Mouse (Mus musculus) lung, embryonic 15.5 days (tissue): ENCODE data around the gene Sdr9c7. TPM values are rescaled to one million over a fixed set of nuclear protein-coding genes. Genes with fewer than 3 reads are reported as not detected.
"Not testable (repeated sequence)": the region's sequence is repeated elsewhere in the genome, so short reads cannot be mapped to it uniquely, and the experiment has no call there.

Experiments
- ATAC-seq: fragments of 200-750 bp; cut with Nextera tagmentation; 2 replicates; pipeline ENCODE4 v1.8.0; 2017; ENCODE audit warnings: moderate number of reproducible peaks, borderline replicate concordance; ENCODE audit not compliant: low FRiP score, low TSS enrichment; ENCODE audit errors: extremely low read depth
- H3K27ac ChIP-seq: fragments of 300-500 bp; sonication (generic); 2 replicates; pipeline ENCODE4 v1.5.1; 2015; ENCODE audit warnings: moderate library complexity, mild to moderate bottlenecking, inconsistent platforms
- H3K27me3 ChIP-seq: fragments of 300-500 bp; sonication (generic); 2 replicates; pipeline ENCODE4 v1.6.1; 2015; ENCODE audit warnings: inconsistent platforms
- H3K36me3 ChIP-seq: fragments of 300-500 bp; sonication (generic); 2 replicates; pipeline ENCODE4 v1.6.1; 2015; ENCODE audit warnings: inconsistent platforms
- H3K4me1 ChIP-seq: fragments of 300-500 bp; sonication (generic); 2 replicates; pipeline ENCODE4 v1.6.1; 2015; ENCODE audit warnings: inconsistent platforms
- H3K4me2 ChIP-seq: fragments of 300-500 bp; sonication (generic); 2 replicates; pipeline ENCODE4 v1.6.1; 2015; ENCODE audit warnings: inconsistent platforms, mild to moderate bottlenecking, moderate library complexity
- H3K4me3 ChIP-seq: fragments of 300-500 bp; sonication (generic); 2 replicates; pipeline ENCODE4 v1.5.1; 2015; ENCODE audit warnings: mild to moderate bottlenecking, inconsistent platforms
- H3K9ac ChIP-seq: fragments of 300-500 bp; sonication (generic); 2 replicates; pipeline ENCODE4 v1.6.1; 2015; ENCODE audit warnings: inconsistent platforms
- H3K9me3 ChIP-seq: fragments of 300-500 bp; sonication (generic); 2 replicates; pipeline ENCODE4 v1.6.1; 2016; ENCODE audit warnings: inconsistent platforms
- WGBS: fragments of 180-500 bp; shearing (Covaris S2); methylation state at CpG from one replicate; pipeline ENCODE4 v1.1.7; 2015; 5-methylcytosine and 5-hydroxymethylcytosine counted together
- polyA plus RNA-seq: library from polyadenylated mRNA; unstranded; fragments of >200 nt; fragmentation: Nextera tagmentation; extraction: Ambion mirVana; gene quantifications from 2 replicates; pipeline ENCODE4 v1.2.1, GENCODE M21; 2015

Sdr9c7 gene
- polyA plus RNA-seq, 1 experiment from 2014 or later = not detected

DNA sequence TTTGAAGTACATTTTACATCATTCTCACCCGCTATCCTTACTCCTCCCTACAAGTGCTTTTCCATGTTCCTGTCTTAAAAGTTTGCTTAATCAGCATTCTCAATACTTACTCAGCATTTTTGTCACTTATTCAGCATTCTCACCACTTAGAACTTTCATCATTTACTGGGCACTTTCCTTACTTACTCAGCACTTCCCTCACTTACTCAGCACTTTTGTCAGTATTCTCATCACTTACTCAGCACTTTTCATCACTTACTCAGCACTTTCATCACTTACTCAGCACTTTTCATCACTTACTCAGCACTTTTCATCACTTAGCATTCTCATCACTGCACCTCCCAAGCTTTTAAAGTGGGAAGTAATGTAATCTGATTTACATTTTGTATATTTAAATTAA is 17.3 kb downstream of the Sdr9c7 start:
- no peak for ATAC-seq
- Histone ChIP-seq H3K36me3 (no peaks in the 10 kb centered on the region), H3K4me3 (no peak overlapping the region), H3K9me3 (no peaks in the 10 kb centered on the region), H3K9ac (no peak overlapping the region), H3K4me2 (no peak overlapping the region), H3K4me1 (no peaks in the 10 kb centered on the region), H3K27ac (no peak overlapping the region), H3K27me3 (no peaks in the 10 kb centered on the region)
- 81% methylated on average over 1 of the region's 1 CpGs for WGBS

DNA sequence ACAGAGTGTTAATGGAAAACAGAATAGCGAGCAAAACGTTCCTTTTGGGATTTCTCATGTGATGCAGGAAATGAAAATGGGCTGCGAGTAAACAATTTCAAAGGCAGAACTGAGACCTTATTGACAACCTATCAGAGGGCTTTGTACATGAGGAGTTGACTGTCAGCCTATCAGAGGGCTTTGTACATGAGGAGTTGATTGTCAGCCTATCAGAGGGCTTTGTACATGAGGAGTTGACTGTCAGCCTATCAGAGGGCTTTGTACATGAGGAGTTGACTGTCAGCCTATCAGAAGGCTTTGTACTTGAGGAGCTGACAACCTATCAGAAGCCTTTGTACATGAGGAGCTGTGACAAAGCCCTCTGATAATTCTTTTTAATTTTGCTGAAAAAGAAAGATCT is 18.9 kb downstream of the Sdr9c7 start:
- 80% methylated on average over 3 of the region's 3 CpGs for WGBS
- H3K4me2 ChIP-seq = not testable (repeated sequence)

GRCm38 (mm10) chr10:127917651-127918050 is 19.3 kb downstream of the Sdr9c7 start:
- 97% methylated on average over 5 of the region's 5 CpGs for WGBS
- no peaks in the 10 kb centered on the region for H3K36me3 ChIP-seq
- no peak for ATAC-seq
- H3K4me1 ChIP-seq = no peaks in the 10 kb centered on the region
- H3K9me3 ChIP-seq = no peaks in the 10 kb centered on the region
- no peak overlapping the region for H3K4me3 ChIP-seq
- no peak overlapping the region for H3K9ac ChIP-seq
- H3K4me2 ChIP-seq = no peak overlapping the region
- H3K27ac ChIP-seq = no peak overlapping the region
- no peaks in the 10 kb centered on the region for H3K27me3 ChIP-seq

More for the DNA sequence above, 18.9 kb downstream of the Sdr9c7 start:
- not testable (repeated sequence) for ATAC-seq, H3K9me3 ChIP-seq, H3K4me3 ChIP-seq, H3K4me1 ChIP-seq, H3K36me3 ChIP-seq, H3K9ac ChIP-seq, H3K27me3 ChIP-seq, H3K27ac ChIP-seq

DNA sequence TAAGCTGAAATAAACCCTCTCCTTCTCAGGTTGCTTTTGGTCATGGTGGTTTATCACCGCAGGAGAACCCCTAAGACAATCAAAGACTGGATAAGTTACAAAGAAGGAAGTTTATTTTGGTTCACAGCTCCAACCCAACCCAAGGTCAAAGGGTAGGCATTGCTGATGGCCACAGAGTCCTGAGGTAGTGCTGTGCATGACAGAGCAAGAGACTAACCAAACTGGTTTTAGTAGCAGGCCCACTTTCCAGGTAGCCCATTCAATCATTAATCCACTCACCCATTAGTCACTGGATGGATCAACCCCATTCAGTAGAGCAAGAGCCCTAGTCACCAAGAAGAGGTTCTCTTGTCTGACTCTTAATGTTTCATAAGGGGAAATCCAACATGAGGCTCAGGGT is 23.9 kb downstream of the Sdr9c7 start:
- Histone ChIP-seq H3K4me2 (no peak overlapping the region), H3K9me3 (no peaks in the 10 kb centered on the region), H3K4me3 (no peak overlapping the region), H3K4me1 (no peaks in the 10 kb centered on the region), H3K27me3 (no peaks in the 10 kb centered on the region), H3K27ac (no peak overlapping the region), H3K9ac (no peak overlapping the region), H3K36me3 (no peaks in the 10 kb centered on the region)
- ATAC-seq = no peak
- WGBS = 50% methylated on average over 1 of the region's 1 CpGs

GRCm38 (mm10) chr10:127923024-127923423 is 24.7 kb downstream of the Sdr9c7 start:
- no peaks in the 10 kb centered on the region for H3K36me3 ChIP-seq
- no peak overlapping the region for H3K4me2 ChIP-seq
- no peaks in the 10 kb centered on the region for H3K27me3 ChIP-seq
- no peaks in the 10 kb centered on the region for H3K4me1 ChIP-seq
- H3K9ac ChIP-seq = no peak overlapping the region
- WGBS = 90% methylated on average over 8 of the region's 8 CpGs
- H3K4me3 ChIP-seq = no peak overlapping the region
- no peak overlapping the region for H3K27ac ChIP-seq
- H3K9me3 ChIP-seq = no peaks in the 10 kb centered on the region
- ATAC-seq = no peak

- H3K4me1 ChIP-seq = no peaks in the 10 kb centered on the region
- H3K27me3 ChIP-seq = no peaks in the 10 kb centered on the region
- ATAC-seq = peak; percentile 31; the same call in 1 of the 2 replicates
- no peaks in the 10 kb centered on the region for H3K36me3 ChIP-seq
- H3K4me3 ChIP-seq = no peak overlapping the region
- no peaks in the 10 kb centered on the region for H3K9me3 ChIP-seq
- no peak overlapping the region for H3K27ac ChIP-seq
- 50% methylated on average over 7 of the region's 7 CpGs for WGBS
- no peak overlapping the region for H3K4me2 ChIP-seq
- H3K9ac ChIP-seq = no peak overlapping the region
Measured at GRCm38 (mm10) chr10:127924597-127925378, 26.5 kb downstream of the Sdr9c7 start.

DNA sequence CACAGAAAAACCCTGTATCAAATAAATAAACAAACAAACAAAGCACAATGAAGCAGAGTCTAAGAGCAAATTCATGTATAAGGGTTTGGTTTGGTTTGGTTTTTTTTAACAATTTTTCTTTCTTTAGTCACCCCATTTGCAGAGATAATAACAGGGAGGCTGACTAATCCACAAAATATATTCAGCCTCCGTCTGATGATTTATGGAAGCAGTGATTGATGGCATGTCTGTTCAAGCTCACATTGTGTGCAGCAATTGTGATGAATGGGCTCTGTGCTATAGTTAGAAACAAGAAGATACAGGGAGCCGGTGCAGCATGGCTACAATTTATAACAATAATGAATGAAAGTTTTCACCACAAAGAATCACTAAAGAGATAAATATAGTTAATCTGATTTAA is 29.4 kb downstream of the Sdr9c7 start:
- WGBS = 60% methylated on average over 2 of the region's 2 CpGs
- Histone ChIP-seq H3K9me3 (no peaks in the 10 kb centered on the region), H3K27ac (no peak overlapping the region), H3K4me1 (peaks cover 3% of the 10 kb centered on the region; the same call in 1 of the 2 replicates), H3K36me3 (no peaks in the 10 kb centered on the region), H3K4me3 (no peak overlapping the region), H3K4me2 (no peak overlapping the region), H3K9ac (no peak overlapping the region), H3K27me3 (no peaks in the 10 kb centered on the region)
- no peak for ATAC-seq

DNA sequence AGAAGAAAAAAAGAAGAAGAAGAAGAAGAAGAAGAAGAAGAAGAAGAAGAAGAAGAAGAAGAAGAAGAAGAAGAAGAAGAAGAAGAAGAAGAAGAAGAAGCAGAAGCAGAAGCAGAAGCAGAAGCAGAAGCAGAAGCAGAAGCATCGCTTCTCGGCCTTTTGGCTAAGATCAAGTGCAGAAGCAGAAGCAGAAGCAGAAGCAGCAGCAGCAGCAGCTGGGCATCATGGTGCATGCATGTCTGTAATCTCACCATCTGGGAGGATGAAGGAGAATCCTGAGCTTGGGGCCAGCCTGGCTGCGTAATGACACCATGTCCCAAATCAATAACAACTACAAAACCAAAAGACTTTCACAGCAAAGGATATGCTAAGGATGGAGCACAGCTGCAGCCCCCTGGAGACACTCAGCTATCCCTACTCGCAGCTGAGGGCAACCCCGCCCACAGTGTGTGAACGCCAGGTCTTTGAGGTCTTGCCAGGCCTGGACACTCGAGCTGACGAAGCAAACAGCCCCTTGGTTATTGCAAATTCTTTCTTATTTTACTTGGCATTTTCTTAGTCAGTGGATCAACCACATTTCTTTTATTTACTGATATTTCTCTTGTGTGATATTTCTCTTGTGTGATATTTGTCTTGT is 34.1 kb downstream of the Sdr9c7 start:
- WGBS = 46% methylated on average over 8 of the region's 8 CpGs
- H3K27ac ChIP-seq = no peak overlapping the region
- H3K4me1 ChIP-seq = peaks cover 3% of the 10 kb centered on the region; the same call in 1 of the 2 replicates
- no peak for ATAC-seq
- H3K9ac ChIP-seq = no peak overlapping the region
- H3K36me3 ChIP-seq = no peaks in the 10 kb centered on the region
- no peaks in the 10 kb centered on the region for H3K27me3 ChIP-seq
- no peak overlapping the region for H3K4me2 ChIP-seq
- no peak overlapping the region for H3K4me3 ChIP-seq
- no peaks in the 10 kb centered on the region for H3K9me3 ChIP-seq

DNA sequence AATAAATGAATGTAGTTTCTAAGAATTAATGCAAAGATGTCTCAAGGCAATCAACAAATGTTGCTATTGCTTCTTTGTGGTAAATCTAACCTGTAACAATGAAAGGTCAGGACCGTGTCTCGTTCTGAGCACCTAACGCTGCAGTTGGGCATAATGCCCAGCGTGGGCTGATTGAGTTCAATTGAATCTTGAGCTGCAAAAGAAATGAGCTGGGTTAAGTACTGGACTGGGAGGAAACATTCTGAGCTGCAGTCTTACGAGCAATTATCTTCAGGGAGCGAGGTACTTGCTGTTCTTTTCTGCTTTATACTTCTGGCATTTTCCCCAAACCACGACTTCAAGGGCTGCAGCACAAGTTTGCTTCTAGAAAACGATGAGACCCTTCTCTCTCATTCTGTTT is 38.0 kb downstream of the Sdr9c7 start:
- Histone ChIP-seq H3K4me1 (peaks cover 3% of the 10 kb centered on the region; the same call in 1 of the 2 replicates), H3K4me3 (no peak overlapping the region), H3K9me3 (no peaks in the 10 kb centered on the region), H3K27me3 (no peaks in the 10 kb centered on the region), H3K27ac (no peak overlapping the region), H3K4me2 (no peak overlapping the region), H3K9ac (no peak overlapping the region), H3K36me3 (no peaks in the 10 kb centered on the region)
- 81% methylated on average over 8 of the region's 8 CpGs for WGBS
- ATAC-seq = no peak

- no peaks in the 10 kb centered on the region for H3K9me3 ChIP-seq
- H3K36me3 ChIP-seq = no peaks in the 10 kb centered on the region
- no peak overlapping the region for H3K9ac ChIP-seq
- H3K4me2 ChIP-seq = no peak overlapping the region
- H3K4me3 ChIP-seq = no peak overlapping the region
- no peak overlapping the region for H3K27ac ChIP-seq
- WGBS = 73% methylated on average over 19 of the region's 19 CpGs
- peaks cover 3% of the 10 kb centered on the region; the same call in 1 of the 2 replicates for H3K4me1 ChIP-seq
- no peaks in the 10 kb centered on the region for H3K27me3 ChIP-seq
- ATAC-seq = no peak
Measured at GRCm38 (mm10) chr10:127936747-127937409, 38.6 kb downstream of the Sdr9c7 start.

- no peak overlapping the region for H3K4me2 ChIP-seq
- H3K9ac ChIP-seq = no peak overlapping the region
- no peak overlapping the region for H3K4me3 ChIP-seq
- H3K9me3 ChIP-seq = no peaks in the 10 kb centered on the region
- peaks cover 1% of the 10 kb centered on the region; the same call in 1 of the 2 replicates for H3K4me1 ChIP-seq
- H3K36me3 ChIP-seq = no peaks in the 10 kb centered on the region
- WGBS = 3% methylated on average over 2 of the region's 2 CpGs
- no peak for ATAC-seq
- no peak overlapping the region for H3K27ac ChIP-seq
- H3K27me3 ChIP-seq = no peaks in the 10 kb centered on the region
Measured at GRCm38 (mm10) chr10:127937428-127938010, 39.2 kb downstream of the Sdr9c7 start.

- H3K9ac ChIP-seq, H3K4me1 ChIP-seq, H3K36me3 ChIP-seq, H3K9me3 ChIP-seq, ATAC-seq, H3K27me3 ChIP-seq, H3K27ac ChIP-seq, H3K4me3 ChIP-seq, H3K4me2 ChIP-seq: not testable (repeated sequence)
- WGBS = 92% methylated on average over 10 of the region's 10 CpGs
Measured at GRCm38 (mm10) chr10:127939667-127940066, 41.3 kb downstream of the Sdr9c7 start.
